Mouse (Mus musculus) C2C12 (cell line): ENCODE data around the gene Pid1. TPM values are rescaled to one million over a fixed set of nuclear protein-coding genes. Genes with fewer than 3 reads are reported as not detected.

ENCODE experiments used
- H3K27me3 ChIP-seq: one replicate; pipeline ENCODE4 v1.6.1; 2011; ENCODE audit not compliant: control insufficient read depth, insufficient read depth, insufficient read length
- H3K36me3 ChIP-seq: one replicate; pipeline ENCODE4 v1.6.1; 2011; ENCODE audit not compliant: control insufficient read depth, insufficient read depth
- H3K4me3 ChIP-seq: one replicate; pipeline ENCODE4 v1.5.1; 2011; ENCODE audit warnings: mild to moderate bottlenecking, control low read depth; ENCODE audit not compliant: poor library complexity, insufficient read depth, severe bottlenecking
- H3K79me2 ChIP-seq: one replicate; pipeline ENCODE4 v1.6.1; 2011; ENCODE audit not compliant: control insufficient read depth, insufficient read depth
- H3K79me3 ChIP-seq: one replicate; pipeline ENCODE4 v1.6.1; 2011; ENCODE audit warnings: low read depth, control low read depth
- H3ac ChIP-seq: one replicate; pipeline ENCODE3; 2011; ENCODE audit warnings: low read depth; ENCODE audit not compliant: control insufficient read depth, insufficient read length
- CEBPB ChIP-seq: IDR thresholded peaks from one replicate; pipeline ENCODE4 v1.6.1; 2011; ENCODE audit warnings: low read depth, mild to moderate bottlenecking, control low read depth, moderate library complexity
- CTCF ChIP-seq: IDR thresholded peaks from one replicate; pipeline ENCODE4 v1.5.1; 2011; ENCODE audit not compliant: control insufficient read depth, insufficient read depth, insufficient read length
- FOSL1 ChIP-seq: IDR thresholded peaks from one replicate; pipeline ENCODE4 v1.8.0; 2011; ENCODE audit warnings: mild to moderate bottlenecking, low read length; ENCODE audit not compliant: poor library complexity, insufficient read depth, severe bottlenecking
- MAX ChIP-seq: IDR thresholded peaks from one replicate; pipeline ENCODE4 v1.6.1; 2011; ENCODE audit warnings: mild to moderate bottlenecking, control low read depth
- MYOD1 ChIP-seq: IDR thresholded peaks from one replicate; pipeline ENCODE4 v1.6.1; 2011; ENCODE audit warnings: low read depth; ENCODE audit not compliant: control insufficient read depth, insufficient read length
- MYOG ChIP-seq: IDR thresholded peaks from one replicate; pipeline ENCODE4 v1.6.1; 2011; ENCODE audit not compliant: control insufficient read depth, insufficient read length; ENCODE audit errors: extremely low read depth
- USF1 ChIP-seq: IDR thresholded peaks from one replicate; pipeline ENCODE4 v1.6.1; 2011; ENCODE audit warnings: low read depth, mild to moderate bottlenecking, control low read depth, moderate library complexity
- polyA plus RNA-seq: library from polyadenylated mRNA; unstranded; fragments of >200 nt; fragmentation: generic; extraction: Trizol; gene quantifications from one replicate; pipeline ENCODE4 v1.2.1, GENCODE M21; 2012; ENCODE audit warnings: missing spikeins

The Pid1 gene
- polyA plus RNA-seq, 1 experiment = 0.21 TPM

GRCm38 (mm10) chr1:84366553-84366952, 2.6 kb upstream of the Pid1 start:
- no peaks in the 10 kb centered on the region for H3K79me3 ChIP-seq
- no peaks in the 10 kb centered on the region for H3K79me2 ChIP-seq
- no peak overlapping the region for H3ac ChIP-seq
- TF ChIP-seq CTCF = no peak
- no peak for TF ChIP-seq MYOG
- TF ChIP-seq MAX = no peak
- TF ChIP-seq MYOD1 = no peak
- no peak for TF ChIP-seq USF1
- no peak for TF ChIP-seq FOSL1
- TF ChIP-seq CEBPB = no peak
- no peaks in the 10 kb centered on the region for H3K27me3 ChIP-seq
- no peak overlapping the region for H3K4me3 ChIP-seq
- H3K36me3 ChIP-seq = no peaks in the 10 kb centered on the region

- Histone ChIP-seq H3K27me3 (no peaks in the 10 kb centered on the region), H3K36me3 (no peaks in the 10 kb centered on the region), H3K4me3 (no peak overlapping the region), H3K79me3 (no peaks in the 10 kb centered on the region), H3ac (no peak overlapping the region), H3K79me2 (no peaks in the 10 kb centered on the region)
- no peak for TF ChIP-seq FOSL1
- TF ChIP-seq CEBPB = no peak
- TF ChIP-seq MYOD1 = no peak
- TF ChIP-seq USF1 = no peak
- no peak for TF ChIP-seq CTCF
- TF ChIP-seq MYOG = no peak
These were observed 1.0 kb downstream of the Pid1 start for GRCm38 (mm10) chr1:84362709-84363617.

- no peaks in the 10 kb centered on the region for H3K36me3 ChIP-seq
- H3K4me3 ChIP-seq = no peak overlapping the region
- no peak for TF ChIP-seq MYOD1
- TF ChIP-seq MAX = no peak
- TF ChIP-seq CEBPB = no peak
- no peak for TF ChIP-seq USF1
- no peak for TF ChIP-seq FOSL1
- TF ChIP-seq CTCF = no peak
- TF ChIP-seq MYOG = no peak
- no peaks in the 10 kb centered on the region for H3K27me3 ChIP-seq
- no peaks in the 10 kb centered on the region for H3K79me3 ChIP-seq
- no peak overlapping the region for H3ac ChIP-seq
- H3K79me2 ChIP-seq = no peaks in the 10 kb centered on the region
These were observed 1.8 kb downstream of the Pid1 start for GRCm38 (mm10) chr1:84362209-84362608.

- H3ac ChIP-seq = no peak overlapping the region
- TF ChIP-seq CTCF (no peak), MYOD1 (no peak), MYOG (no peak), USF1 (no peak), CEBPB (no peak), FOSL1 (no peak), MAX (no peak)
- no peaks in the 10 kb centered on the region for H3K27me3 ChIP-seq
- H3K4me3 ChIP-seq = no peak overlapping the region
- H3K79me3 ChIP-seq = no peaks in the 10 kb centered on the region
- no peaks in the 10 kb centered on the region for H3K36me3 ChIP-seq
- no peaks in the 10 kb centered on the region for H3K79me2 ChIP-seq
These were observed 2.6 kb downstream of the Pid1 start for GRCm38 (mm10) chr1:84361389-84361788.

- TF ChIP-seq FOSL1 (peak; percentile 72), CTCF (no peak), USF1 (peak; percentile 61), MYOD1 (peak; percentile 37)
- Histone ChIP-seq H3ac (no peak overlapping the region), H3K79me3 (no peaks in the 10 kb centered on the region), H3K36me3 (no peaks in the 10 kb centered on the region), H3K27me3 (no peaks in the 10 kb centered on the region), H3K79me2 (no peaks in the 10 kb centered on the region), H3K4me3 (no peak overlapping the region)
These were observed 4.1 kb downstream of the Pid1 start for GRCm38 (mm10) chr1:84359611-84360500.
